Mouse (Mus musculus) left cerebral cortex, postnatal 14 days (tissue): ENCODE results near the gene Cntf. TPM values are rescaled to one million over a fixed set of nuclear protein-coding genes. Genes with fewer than 3 reads are reported as not detected.

Experiments
- DNase-seq, 2 experiments: peaks; one replicate each; pipeline ENCODE4 v3.0.0; 2021 to 2022; ENCODE audit warnings: low spot score in 2 of 2, mixed read lengths in 1 of 2
- intact Hi-C: fragments of 180-260 bp; cut with DNase I; formaldehyde crosslinking; loops from one replicate; pipeline ENCODE4 v1.15.1; 2025
- long read RNA-seq, 2 experiments: library from polyadenylated mRNA; stranded (forward); transcript quantifications; one replicate each; pipeline ENCODE4 v2.0.0; 2021
- total RNA-seq, 2 experiments: library from RNA; stranded (reverse); gene quantifications; 2 replicates each; pipeline ENCODE4 v1.2.3; 2021

Cntf gene
- total RNA-seq: 1 to 10 TPM; 2.2 to 2.9 TPM
- long read RNA-seq, experiment 1, partial matches to known transcripts: 0 of 2 reads
- long read RNA-seq, experiment 1, other reads (novel, unspliced or antisense): 0 of 2 reads
- long read RNA-seq, experiment 2: 0 reads

GRCm38 (mm10) chr19:12765308-12765707 lies at the start of gene Cntf:
Gene Cntf (minus strand): TSS chr19:12765632.
- intact Hi-C loops: no loop called here
- no peak for DNase-seq

- DNase-seq: no peak
Measured at GRCm38 (mm10) chr19:12813883-12814282, 48.5 kb upstream of the Cntf start.

GRCm38 (mm10) chr19:12812644-12813364 lies 47.4 kb upstream of the Cntf start:
- intact Hi-C loops: no loop called here
- DNase-seq: no peak

More at GRCm38 (mm10) chr19:12813883-12814282, 48.5 kb upstream of the Cntf start:
- intact Hi-C loops: no loop called here

- intact Hi-C loops: no loop called here
Measured at GRCm38 (mm10) chr19:12806214-12806613, 40.8 kb upstream of the Cntf start.

GRCm38 (mm10) chr19:12805730-12806129 lies 40.3 kb upstream of the Cntf start:
- DNase-seq: no peak
- intact Hi-C loops: no loop called here

More at GRCm38 (mm10) chr19:12806214-12806613, 40.8 kb upstream of the Cntf start:
- no peak for DNase-seq

GRCm38 (mm10) chr19:12804237-12804636 lies 38.8 kb upstream of the Cntf start:
- intact Hi-C loops: no loop called here
- DNase-seq: no peak

- DNase-seq: peak; percentile 36 to 63
Measured at GRCm38 (mm10) chr19:12802830-12803229, 37.4 kb upstream of the Cntf start.

GRCm38 (mm10) chr19:12801046-12801445 lies 35.6 kb upstream of the Cntf start:
- DNase-seq: no peak
- intact Hi-C loops: no loop called here

More at GRCm38 (mm10) chr19:12802830-12803229, 37.4 kb upstream of the Cntf start:
- intact Hi-C loops: no loop called here

- no peak for DNase-seq
- intact Hi-C loops: no loop called here
Measured at GRCm38 (mm10) chr19:12800621-12801020, 35.2 kb upstream of the Cntf start.

- intact Hi-C loops: loop anchor here (5.0 to 10.0 kb wide), 3 partner anchors 77 to 784 kb away; no protein-coding TSS in a partner anchor
- DNase-seq: no peak
Measured at GRCm38 (mm10) chr19:12799081-12799480, 33.6 kb upstream of the Cntf start.

GRCm38 (mm10) chr19:12798404-12798803 lies 33.0 kb upstream of the Cntf start:
- intact Hi-C loops: loop anchor here (5.0 to 10.0 kb wide), 3 partner anchors 76 to 784 kb away; no protein-coding TSS in a partner anchor
- no peak for DNase-seq

GRCm38 (mm10) chr19:12797071-12797470 lies 31.6 kb upstream of the Cntf start:
- DNase-seq: peak; percentile 26 to 66

GRCm38 (mm10) chr19:12796328-12796931 lies 31.0 kb upstream of the Cntf start:
- peak in 1 of 2 experiments; percentile 57 for DNase-seq
- intact Hi-C loops: loop anchor here (2.0 to 10.0 kb wide), 4 partner anchors 74 to 782 kb away; no protein-coding TSS in a partner anchor

More at GRCm38 (mm10) chr19:12797071-12797470, 31.6 kb upstream of the Cntf start:
- intact Hi-C loops: loop anchor here (2.0 to 10.0 kb wide), 4 partner anchors 75 to 782 kb away; no protein-coding TSS in a partner anchor

- DNase-seq: peak; percentile 98 to 99
- intact Hi-C loops: loop anchor here (2.0 to 10.0 kb wide), 4 partner anchors 73 to 781 kb away; no protein-coding TSS in a partner anchor
Measured at GRCm38 (mm10) chr19:12795511-12796327, 30.3 kb upstream of the Cntf start, which contains the start of the genes Zfp91 and Lpxn. Gene Zfp91 (minus strand): TSS chr19:12796126. Gene Lpxn (plus strand): TSS chr19:12796193.

GRCm38 (mm10) chr19:12795110-12795509 lies 29.7 kb upstream of the Cntf start:
- DNase-seq: no peak
- intact Hi-C loops: loop anchor here (5.0 to 10.0 kb wide), 3 partner anchors 73 to 780 kb away; no protein-coding TSS in a partner anchor

- peak; percentile 93 for DNase-seq
- intact Hi-C loops: loop anchor here (5.0 to 10.0 kb wide), 3 partner anchors 72 to 780 kb away; no protein-coding TSS in a partner anchor
Measured at GRCm38 (mm10) chr19:12794056-12795044, 28.9 kb upstream of the Cntf start.

- intact Hi-C loops: loop anchor here (10.0 kb wide), 1 partner anchor 778 kb away; no protein-coding TSS in a partner anchor
- no peak for DNase-seq
Measured at GRCm38 (mm10) chr19:12792374-12792773, 26.9 kb upstream of the Cntf start.

GRCm38 (mm10) chr19:12787721-12788120 lies 22.3 kb upstream of the Cntf start:
- intact Hi-C loops: no loop called here
- no peak for DNase-seq
